Mouse (Mus musculus): Measurements from ENCODE around the gene Gm21994. TPM values are rescaled to one million over a fixed set of nuclear protein-coding genes. Genes with fewer than 3 reads are reported as not detected.
A peak's percentile ranks its signal among the peaks of the same experiment; 100 is the strongest.
"Not testable (repeated sequence)": the region's sequence is repeated elsewhere in the genome, so short reads cannot be mapped to it uniquely, and the experiment has no call there.

Gene Gm21994
- polyA plus RNA-seq (2012; rRNA removed): not detected in 2 replicates

DNA sequence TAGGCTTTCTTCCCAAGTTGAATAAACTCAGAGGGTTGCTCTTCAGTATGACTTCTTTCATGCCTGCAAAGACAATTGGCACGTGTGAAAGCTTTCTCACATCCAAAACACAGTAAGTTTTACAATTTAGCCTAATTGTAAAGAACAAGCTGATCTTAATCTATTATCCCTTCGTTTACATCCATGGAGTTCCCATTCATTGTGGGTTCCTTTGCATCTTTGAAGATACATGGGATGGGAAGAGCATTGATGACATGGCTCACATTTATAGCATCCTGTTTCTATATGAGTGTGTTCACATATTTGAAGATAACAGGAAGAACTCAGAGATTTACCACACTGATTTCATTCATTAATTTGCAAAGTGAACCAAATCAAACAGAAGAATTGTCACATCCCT lies at the start of gene Gm21994:
Gene Gm21994, minus strand, starts transcription at position 101 of the 400 bp plus-strand sequence.
- H3K27me3 ChIP-seq (ENCODE audit: control insufficient read depth, insufficient read depth, low read length); H3K27ac ChIP-seq (ENCODE audit: insufficient read depth, low read depth, low read length); H3K4me3 ChIP-seq (ENCODE audit: low read depth, low read length); H3K36me3 ChIP-seq (ENCODE audit: control insufficient read depth, insufficient read depth, low read length); H3K4me1 ChIP-seq (ENCODE audit: control insufficient read depth, insufficient read depth, insufficient read length, low read length): not testable (repeated sequence)
- WGBS: 57% methylated on average over 2 of the region's 2 CpGs

DNA sequence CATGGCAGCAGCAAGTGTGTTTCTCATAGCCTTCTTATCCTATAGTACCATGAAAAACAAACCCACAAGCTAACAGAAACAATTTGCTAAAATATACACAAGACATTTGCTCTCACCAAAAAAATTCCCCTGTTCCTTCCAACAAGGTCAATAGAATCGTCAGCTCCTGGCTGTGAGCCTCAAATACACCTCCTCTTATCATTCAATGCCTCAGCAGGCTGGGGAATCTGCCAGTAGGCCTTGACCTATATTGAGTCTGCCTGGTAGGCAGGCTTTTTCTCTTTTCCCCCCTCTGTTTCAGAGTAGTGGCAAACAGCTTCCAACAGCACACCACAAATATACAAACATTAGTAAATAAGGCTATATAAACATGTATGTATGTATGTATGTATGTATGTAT lies 43.7 kb upstream of the Gm21994 start:
- H3K36me3 ChIP-seq (ENCODE audit: control insufficient read depth, insufficient read depth, low read length): no peaks in the 10 kb centered on the region
- no peak overlapping the region for H3K4me3 ChIP-seq (ENCODE audit: low read depth, low read length)
- no peak overlapping the region for H3K27ac ChIP-seq (ENCODE audit: insufficient read depth, low read depth, low read length)
- 16% methylated on average over 1 of the region's 1 CpGs for WGBS
- no peaks in the 10 kb centered on the region; the same call in 1 of the 2 replicates for H3K4me1 ChIP-seq (ENCODE audit: control insufficient read depth, insufficient read depth, insufficient read length, low read length)
- H3K27me3 ChIP-seq (ENCODE audit: control insufficient read depth, insufficient read depth, low read length): no peaks in the 10 kb centered on the region
- TF ChIP-seq POLR2A (IDR thresholded peaks at IDR 0.05; ENCODE audit: low read depth, low read length): no peak
- TF ChIP-seq CTCF (IDR thresholded peaks at IDR 0.05; ENCODE audit: extremely low read depth, insufficient read length, insufficient replicate concordance, low read depth, low read length): no peak

DNA sequence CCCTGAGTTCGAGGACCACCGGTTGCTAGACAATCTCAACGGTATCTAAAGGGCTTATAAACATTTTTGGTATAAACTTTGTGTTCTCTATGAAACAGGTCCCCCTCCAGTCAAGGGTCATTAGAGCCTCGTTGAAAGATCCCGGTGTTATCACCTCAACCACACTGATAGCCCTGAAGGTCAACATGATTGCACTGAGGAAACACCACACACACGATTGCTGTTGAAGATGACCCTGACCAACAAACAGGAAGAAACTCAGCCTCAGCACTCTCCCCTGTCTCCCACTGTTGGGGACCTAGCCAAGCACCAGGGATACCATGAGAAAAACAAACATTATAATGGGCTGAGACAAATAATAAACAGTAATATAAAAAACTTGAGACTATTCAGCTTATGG lies 38.3 kb upstream of the Gm21994 start:
- WGBS: 65% methylated on average over 6 of the region's 6 CpGs
- no peak overlapping the region for H3K4me3 ChIP-seq (ENCODE audit: low read depth, low read length)
- TF ChIP-seq CTCF (IDR thresholded peaks at IDR 0.05; ENCODE audit: extremely low read depth, insufficient read length, insufficient replicate concordance, low read depth, low read length) (no peak), POLR2A (IDR thresholded peaks at IDR 0.05; ENCODE audit: low read depth, low read length) (no peak)
- no peaks in the 10 kb centered on the region for H3K27me3 ChIP-seq (ENCODE audit: control insufficient read depth, insufficient read depth, low read length)
- no peak overlapping the region for H3K27ac ChIP-seq (ENCODE audit: insufficient read depth, low read depth, low read length)
- no peaks in the 10 kb centered on the region for H3K36me3 ChIP-seq (ENCODE audit: control insufficient read depth, insufficient read depth, low read length)
- H3K4me1 ChIP-seq (ENCODE audit: control insufficient read depth, insufficient read depth, insufficient read length, low read length): no peaks in the 10 kb centered on the region

DNA sequence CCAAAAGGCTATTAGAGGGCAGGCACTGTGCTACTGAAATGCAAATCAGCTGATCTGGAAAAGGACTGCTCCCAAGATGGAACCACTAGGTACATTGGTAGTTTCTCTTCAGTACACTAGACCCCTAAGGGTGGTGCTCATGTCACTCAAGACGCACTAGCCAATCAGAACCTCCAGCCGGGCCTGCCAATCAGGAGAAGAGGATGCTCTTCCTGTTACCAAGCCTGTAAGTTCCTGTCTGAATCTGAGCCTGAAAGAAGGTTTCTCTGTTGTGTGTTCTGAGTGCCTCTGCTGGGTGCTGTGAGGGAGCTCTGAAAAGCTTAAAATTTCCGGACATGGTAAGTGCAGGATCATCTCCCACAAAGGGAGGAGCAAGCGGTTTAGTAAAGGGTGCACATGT lies 1.9 kb upstream of the Gm21994 start, which contains the start of gene Gm14124:
Gene Gm14124, plus strand, starts transcription at position 227 of the 400 bp plus-strand sequence.
- 79% methylated on average over 4 of the region's 4 CpGs for WGBS
- H3K4me1 ChIP-seq (ENCODE audit: control insufficient read depth, insufficient read depth, insufficient read length, low read length); H3K27ac ChIP-seq (ENCODE audit: insufficient read depth, low read depth, low read length); H3K4me3 ChIP-seq (ENCODE audit: low read depth, low read length); H3K36me3 ChIP-seq (ENCODE audit: control insufficient read depth, insufficient read depth, low read length); H3K27me3 ChIP-seq (ENCODE audit: control insufficient read depth, insufficient read depth, low read length): not testable (repeated sequence)

DNA sequence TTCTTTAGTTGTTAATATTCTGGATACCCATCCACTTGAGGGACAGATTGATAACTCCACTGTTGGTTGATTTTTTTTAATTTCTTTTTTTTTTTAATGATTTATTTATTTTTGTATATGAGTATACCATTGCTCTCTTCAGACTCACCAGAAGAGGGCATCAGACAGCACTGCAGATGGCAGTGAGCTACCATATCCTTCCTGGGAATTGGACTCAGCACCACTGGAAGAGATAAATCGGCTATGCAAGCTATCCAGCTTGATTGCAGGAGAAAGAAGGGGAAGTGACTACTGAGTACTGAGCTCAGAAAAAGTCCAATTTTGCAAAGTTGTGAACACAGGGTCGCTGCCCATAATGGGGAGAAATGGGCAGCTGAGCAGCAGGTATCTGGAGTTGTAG lies 1.5 kb upstream of the Gm21994 start:
- not testable (repeated sequence) for H3K4me1 ChIP-seq (ENCODE audit: control insufficient read depth, insufficient read depth, insufficient read length, low read length); H3K36me3 ChIP-seq (ENCODE audit: control insufficient read depth, insufficient read depth, low read length); H3K27me3 ChIP-seq (ENCODE audit: control insufficient read depth, insufficient read depth, low read length); H3K27ac ChIP-seq (ENCODE audit: insufficient read depth, low read depth, low read length); H3K4me3 ChIP-seq (ENCODE audit: low read depth, low read length)
- WGBS: 66% methylated on average over 2 of the region's 2 CpGs

DNA sequence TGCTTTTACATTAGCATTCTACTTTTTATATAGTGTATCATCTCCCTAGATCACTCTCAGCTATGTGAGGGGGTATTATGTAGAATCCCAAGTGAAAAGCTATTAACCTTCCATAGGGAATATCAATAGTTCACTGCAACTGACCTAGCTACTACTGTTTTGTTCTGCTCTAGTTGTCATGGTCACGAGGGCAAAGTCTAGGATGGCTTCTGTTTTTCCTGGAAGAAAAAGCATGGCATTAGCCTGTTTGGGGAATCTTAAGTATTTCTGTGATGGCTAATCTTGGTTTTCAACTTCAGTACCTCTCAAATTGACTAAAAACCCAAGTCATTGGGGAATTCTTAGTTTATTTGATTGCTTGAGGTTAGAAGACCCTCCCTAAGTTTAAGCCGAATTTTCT lies 12.2 kb downstream of the Gm21994 start:
- Histone ChIP-seq H3K4me3 (ENCODE audit: low read depth, low read length) (no peak overlapping the region), H3K27ac (ENCODE audit: insufficient read depth, low read depth, low read length) (no peak overlapping the region), H3K27me3 (ENCODE audit: control insufficient read depth, insufficient read depth, low read length) (no peaks in the 10 kb centered on the region), H3K36me3 (ENCODE audit: control insufficient read depth, insufficient read depth, low read length) (peaks cover 1% of the 10 kb centered on the region; the same call in 1 of the 2 replicates), H3K4me1 (ENCODE audit: control insufficient read depth, insufficient read depth, insufficient read length, low read length) (no peaks in the 10 kb centered on the region)
- TF ChIP-seq CTCF (IDR thresholded peaks at IDR 0.05; ENCODE audit: extremely low read depth, insufficient read length, insufficient replicate concordance, low read depth, low read length) (no peak), POLR2A (IDR thresholded peaks at IDR 0.05; ENCODE audit: low read depth, low read length) (no peak)
- WGBS: 94% methylated on average over 2 of the region's 2 CpGs

DNA sequence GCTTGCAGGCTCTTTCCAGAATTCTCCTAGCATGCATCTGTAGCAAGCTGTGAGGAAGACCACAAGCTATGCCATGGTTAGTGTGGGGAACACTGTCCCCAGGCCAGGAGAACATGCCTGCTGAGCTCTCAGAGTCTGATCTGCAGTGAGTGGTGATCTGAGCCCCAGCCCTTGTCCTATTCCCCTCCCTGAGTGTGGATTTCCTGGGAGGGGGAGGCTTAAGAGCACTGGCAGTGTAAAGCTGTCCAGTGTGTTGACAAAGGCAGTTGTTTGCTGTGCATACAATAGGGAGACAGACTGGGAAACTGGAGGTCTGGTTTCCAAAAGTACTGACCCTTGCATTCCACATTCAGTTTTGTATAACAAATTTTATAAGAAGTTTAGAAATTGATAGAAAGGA lies 32.1 kb downstream of the Gm21994 start:
- not testable (repeated sequence) for H3K36me3 ChIP-seq (ENCODE audit: control insufficient read depth, insufficient read depth, low read length); H3K27ac ChIP-seq (ENCODE audit: insufficient read depth, low read depth, low read length); H3K4me3 ChIP-seq (ENCODE audit: low read depth, low read length); H3K4me1 ChIP-seq (ENCODE audit: control insufficient read depth, insufficient read depth, insufficient read length, low read length); H3K27me3 ChIP-seq (ENCODE audit: control insufficient read depth, insufficient read depth, low read length)

DNA sequence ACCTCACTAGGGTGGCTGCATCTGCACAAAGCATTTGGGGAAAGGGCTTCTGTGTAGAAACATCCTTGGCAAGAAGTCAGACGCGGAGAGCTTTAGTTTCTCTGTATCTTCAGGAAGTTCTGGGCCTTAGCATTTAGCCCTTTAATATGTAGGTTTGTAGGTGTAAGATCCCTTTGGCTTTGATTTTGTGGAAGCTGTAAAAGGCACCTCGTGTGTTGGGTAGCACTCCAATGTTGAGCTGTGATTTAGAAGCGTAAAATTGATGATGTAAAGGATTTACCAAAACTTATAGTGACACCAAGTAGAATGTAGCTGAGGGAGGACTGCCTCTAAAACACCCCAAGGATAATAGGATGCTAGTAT lies 37.0 kb downstream of the Gm21994 start:
- WGBS: 15% methylated on average over 4 of the region's 4 CpGs
- H3K4me1 ChIP-seq (ENCODE audit: control insufficient read depth, insufficient read depth, insufficient read length, low read length); H3K27ac ChIP-seq (ENCODE audit: insufficient read depth, low read depth, low read length); H3K36me3 ChIP-seq (ENCODE audit: control insufficient read depth, insufficient read depth, low read length); H3K27me3 ChIP-seq (ENCODE audit: control insufficient read depth, insufficient read depth, low read length): not testable (repeated sequence)
- peak overlapping the region; percentile 84 for H3K4me3 ChIP-seq (ENCODE audit: low read depth, low read length)

DNA sequence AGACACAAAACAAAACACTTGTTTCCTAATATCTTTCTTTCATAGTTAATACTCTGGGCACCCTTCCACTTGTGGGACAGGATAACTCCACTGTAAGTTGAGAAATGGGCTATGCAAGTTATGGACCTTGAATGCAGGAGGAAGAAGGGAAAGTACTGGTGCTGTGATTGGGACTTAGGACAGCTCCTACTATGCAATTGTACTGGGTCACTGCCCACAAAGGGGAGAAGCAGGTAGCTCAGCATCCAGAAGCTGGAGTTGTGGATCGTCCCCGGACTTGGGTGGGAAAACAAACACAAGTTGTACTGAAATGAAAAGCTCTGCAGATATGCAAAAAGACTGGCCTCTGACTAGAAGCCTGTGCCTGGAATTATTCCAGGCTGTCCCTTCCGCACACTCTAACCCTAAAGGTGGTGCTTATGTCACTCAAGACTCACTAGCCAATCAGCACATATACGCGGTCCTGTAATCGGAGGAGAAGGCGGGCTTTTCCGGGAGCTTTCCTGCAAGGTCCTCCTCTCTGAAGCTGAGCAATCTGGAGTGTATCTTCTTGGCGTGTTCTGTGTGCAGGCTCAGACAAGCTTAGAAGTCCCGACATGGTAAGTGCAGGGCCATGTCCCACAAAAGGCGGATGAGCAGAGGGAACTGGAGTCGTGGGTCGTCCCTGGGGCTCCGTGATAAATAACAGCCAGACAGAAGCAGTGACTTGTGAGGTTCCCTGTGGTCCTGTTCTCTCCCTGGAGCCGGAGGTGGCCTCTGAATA lies 37.6 kb downstream of the Gm21994 start, which contains the start of gene Zfp937:
Gene Zfp937, plus strand, starts transcription at position 474 of the 763 bp plus-strand sequence.
- peak within 1 kb of the TSS; percentile 84 for H3K4me3 ChIP-seq (ENCODE audit: low read depth, low read length)
- not testable (repeated sequence) for H3K4me1 ChIP-seq (ENCODE audit: control insufficient read depth, insufficient read depth, insufficient read length, low read length); H3K27ac ChIP-seq (ENCODE audit: insufficient read depth, low read depth, low read length); H3K36me3 ChIP-seq (ENCODE audit: control insufficient read depth, insufficient read depth, low read length); H3K27me3 ChIP-seq (ENCODE audit: control insufficient read depth, insufficient read depth, low read length)
- WGBS: 2% methylated on average over 15 of the region's 15 CpGs
